Mouse (Mus musculus) midbrain, postnatal 0 days (tissue): ENCODE measurements at regions not wholly inside any gene's neighbourhood (a gene's known extent, or its start where the extent isn't known, plus 50 kb on each side); places are given as distances from the start of the nearest gene placed in this dataset.

Source experiments
- ATAC-seq: fragments of 200-750 bp; cut with Nextera tagmentation; 2 replicates; pipeline ENCODE4 v1.8.0; 2017; ENCODE audit warnings: moderate number of reproducible peaks, mild to moderate bottlenecking, moderate TSS enrichment, moderate library complexity; ENCODE audit not compliant: low FRiP score
- DNase-seq: peaks from one replicate; pipeline ENCODE4 v3.0.0-alpha.2; 2015; ENCODE audit warnings: low spot score
- H3K27ac ChIP-seq: fragments of 300-500 bp; sonication (generic); 2 replicates; pipeline ENCODE4 v1.5.1; 2014; ENCODE audit warnings: low read depth, mild to moderate bottlenecking, low read length, mixed read lengths
- H3K27me3 ChIP-seq: fragments of 300-500 bp; sonication (generic); 2 replicates; pipeline ENCODE4 v1.6.1; 2014; ENCODE audit warnings: low read length, control low read depth, mixed read lengths; ENCODE audit not compliant: insufficient read depth
- H3K36me3 ChIP-seq: fragments of 300-500 bp; sonication (generic); 2 replicates; pipeline ENCODE4 v1.6.1; 2014; ENCODE audit warnings: low read length, control low read depth, mixed read lengths; ENCODE audit not compliant: insufficient read depth
- H3K4me1 ChIP-seq: fragments of 300-500 bp; sonication (generic); 2 replicates; pipeline ENCODE4 v1.6.1; 2014; ENCODE audit warnings: mild to moderate bottlenecking, control low read depth, antibody characterized with exemption, low read length, mixed read lengths; ENCODE audit not compliant: insufficient read depth
- H3K4me2 ChIP-seq: fragments of 300-500 bp; sonication (generic); 2 replicates; pipeline ENCODE4 v1.6.1; 2014; ENCODE audit warnings: low read depth, mild to moderate bottlenecking, low read length, mixed read lengths; ENCODE audit not compliant: poor library complexity, severe bottlenecking
- H3K4me3 ChIP-seq: fragments of 300-500 bp; sonication (generic); 2 replicates; pipeline ENCODE4 v1.5.1; 2014; ENCODE audit warnings: low read depth, mild to moderate bottlenecking, low read length, moderate library complexity
- H3K9ac ChIP-seq: fragments of 300-500 bp; sonication (generic); replicated peaks from 2 replicates; pipeline ENCODE4 v1.6.1; 2014; ENCODE audit warnings: mild to moderate bottlenecking, low read length, moderate library complexity, mixed read lengths; ENCODE audit not compliant: poor library complexity, severe bottlenecking
- H3K9me3 ChIP-seq: fragments of 300-500 bp; sonication (generic); 2 replicates; pipeline ENCODE4 v1.6.1; 2016; ENCODE audit warnings: low read length, control low read depth
- CTCF ChIP-seq: IDR thresholded peaks from 2 replicates; pipeline ENCODE4 v1.5.1; 2016; ENCODE audit warnings: antibody characterized with exemption, mild to moderate bottlenecking
- WGBS: fragments of 180-500 bp; shearing (Covaris S2); extraction: QIAGEN DNeasy Blood & Tissue Kit; methylation state at CpG from one replicate; pipeline ENCODE4 v1.1.7; 2014; 5-methylcytosine and 5-hydroxymethylcytosine counted together

GRCm38 (mm10) chr17:14538527-14538926 is 155.5 kb downstream of the Thbs2 start:
- no peak for TF ChIP-seq CTCF
- Histone ChIP-seq H3K9me3 (no peaks in the 10 kb centered on the region), H3K4me2 (no peak overlapping the region), H3K27me3 (no peaks in the 10 kb centered on the region), H3K27ac (no peak overlapping the region), H3K36me3 (no peaks in the 10 kb centered on the region), H3K4me3 (no peak overlapping the region), H3K4me1 (no peaks in the 10 kb centered on the region), H3K9ac (no peak overlapping the region)
- ATAC-seq, result no peak
- WGBS, result 77% methylated on average over 3 of the region's 3 CpGs
- DNase-seq, result no peak

GRCm38 (mm10) chr17:14532979-14533314 is 161.1 kb downstream of the Thbs2 start:
- ATAC-seq (no peak), DNase-seq (no peak)
- Histone ChIP-seq H3K4me3 (no peak overlapping the region), H3K4me1 (no peaks in the 10 kb centered on the region), H3K36me3 (no peaks in the 10 kb centered on the region), H3K27me3 (no peaks in the 10 kb centered on the region), H3K9ac (no peak overlapping the region), H3K27ac (no peak overlapping the region), H3K9me3 (no peaks in the 10 kb centered on the region), H3K4me2 (no peak overlapping the region)
- no peak for TF ChIP-seq CTCF
- WGBS, result 91% methylated on average over 4 of the region's 4 CpGs

GRCm38 (mm10) chr17:14532298-14532978 is 161.6 kb downstream of the Thbs2 start:
- no peak overlapping the region for H3K4me3 ChIP-seq
- H3K4me1 ChIP-seq, result no peaks in the 10 kb centered on the region
- ATAC-seq, result no peak; the same call in 1 of the 2 replicates
- no peak overlapping the region for H3K9ac ChIP-seq
- H3K9me3 ChIP-seq, result no peaks in the 10 kb centered on the region
- no peak for TF ChIP-seq CTCF
- no peak overlapping the region for H3K27ac ChIP-seq
- H3K27me3 ChIP-seq, result no peaks in the 10 kb centered on the region
- H3K36me3 ChIP-seq, result no peaks in the 10 kb centered on the region
- 88% methylated on average over 8 of the region's 8 CpGs for whole genome bisulfite sequencing
- DNase-seq, result peak; percentile 21
- no peak overlapping the region for H3K4me2 ChIP-seq

GRCm38 (mm10) chr17:14531796-14532195 is 162.2 kb downstream of the Thbs2 start:
- no peak overlapping the region for H3K4me2 ChIP-seq
- DNase-seq (no peak), ATAC-seq (no peak)
- no peaks in the 10 kb centered on the region for H3K36me3 ChIP-seq
- no peaks in the 10 kb centered on the region for H3K9me3 ChIP-seq
- no peak overlapping the region for H3K9ac ChIP-seq
- no peaks in the 10 kb centered on the region for H3K27me3 ChIP-seq
- WGBS, result 96% methylated on average over 3 of the region's 3 CpGs
- no peak overlapping the region for H3K4me3 ChIP-seq
- H3K27ac ChIP-seq, result no peak overlapping the region
- TF ChIP-seq CTCF, result no peak
- no peaks in the 10 kb centered on the region for H3K4me1 ChIP-seq

GRCm38 (mm10) chr17:14527691-14528090 is 166.3 kb downstream of the Thbs2 start:
- H3K27ac ChIP-seq, result no peak overlapping the region
- H3K4me3 ChIP-seq, result no peak overlapping the region
- H3K27me3 ChIP-seq, result 0 out of 2 replicates have a peak, but pooled peaks cover under 1% of the 10 kb centered on the region
- no peaks in the 10 kb centered on the region for H3K36me3 ChIP-seq
- WGBS, result 90% methylated on average over 2 of the region's 2 CpGs
- TF ChIP-seq CTCF, result no peak
- no peak for DNase-seq
- no peak overlapping the region for H3K4me2 ChIP-seq
- no peaks in the 10 kb centered on the region for H3K9me3 ChIP-seq
- no peak overlapping the region for H3K9ac ChIP-seq
- no peaks in the 10 kb centered on the region for H3K4me1 ChIP-seq
- no peak for ATAC-seq

GRCm38 (mm10) chr17:14525255-14525654 is 168.8 kb downstream of the Thbs2 start:
- no peak for ATAC-seq
- no peak for TF ChIP-seq CTCF
- no peaks in the 10 kb centered on the region for H3K36me3 ChIP-seq
- WGBS, result 74% methylated on average over 7 of the region's 7 CpGs
- H3K4me3 ChIP-seq, result no peak overlapping the region
- H3K27me3 ChIP-seq, result 0 out of 2 replicates have a peak, but pooled peaks cover 3% of the 10 kb centered on the region
- H3K4me2 ChIP-seq, result no peak overlapping the region
- DNase-seq, result no peak
- H3K27ac ChIP-seq, result no peak overlapping the region
- H3K9ac ChIP-seq, result no peak overlapping the region
- no peaks in the 10 kb centered on the region for H3K9me3 ChIP-seq
- H3K4me1 ChIP-seq, result no peaks in the 10 kb centered on the region
